Mouse (Mus musculus): ENCODE measurements at regions not wholly inside any gene's neighbourhood (a gene's known extent, or its start where the extent isn't known, plus 50 kb on each side); places are given as distances from the start of the nearest gene placed in this dataset.

- Histone ChIP-seq H3K36me3 (ENCODE audit: control insufficient read depth, insufficient read depth, low read length) (no peaks in the 10 kb centered on the region), H3K4me2 (ENCODE audit: low read depth, low read length, severe bottlenecking) (no peak overlapping the region), H3K27ac (ENCODE audit: low read depth, low read length) (no peak overlapping the region), H3K9ac (ENCODE audit: low read length) (no peak overlapping the region), H3K9me3 (ENCODE audit: control insufficient read depth, low read length) (no peaks in the 10 kb centered on the region), H3K4me3 (ENCODE audit: low read depth, low read length) (no peak overlapping the region), H3K4me1 (replicated peaks; ENCODE audit: control insufficient read depth, insufficient read depth, low read length) (no peaks in the 10 kb centered on the region), H3K27me3 (ENCODE audit: control insufficient read depth, insufficient read depth, low read length) (no peaks in the 10 kb centered on the region)
- 61% methylated on average over 4 of the region's 4 CpGs for WGBS
- ATAC-seq (replicated peaks; ENCODE audit: low FRiP score), result no peak
- DNase-seq (ENCODE audit: low spot score), result no peak
Observed at GRCm38 (mm10) chr16:30664433-30664832, 64.9 kb downstream of the Fam43a start.

GRCm38 (mm10) chr16:30665881-30666280, 66.4 kb downstream of the Fam43a start:
- H3K9ac ChIP-seq (ENCODE audit: low read length), result no peak overlapping the region
- ATAC-seq (replicated peaks; ENCODE audit: low FRiP score), result no peak
- WGBS, result 81% methylated on average over 2 of the region's 2 CpGs
- no peaks in the 10 kb centered on the region for H3K36me3 ChIP-seq (ENCODE audit: control insufficient read depth, insufficient read depth, low read length)
- H3K4me2 ChIP-seq (ENCODE audit: low read depth, low read length, severe bottlenecking), result no peak overlapping the region
- no peak overlapping the region for H3K27ac ChIP-seq (ENCODE audit: low read depth, low read length)
- H3K4me1 ChIP-seq (replicated peaks; ENCODE audit: control insufficient read depth, insufficient read depth, low read length), result no peaks in the 10 kb centered on the region
- no peaks in the 10 kb centered on the region for H3K9me3 ChIP-seq (ENCODE audit: control insufficient read depth, low read length)
- no peak for DNase-seq (ENCODE audit: low spot score)
- no peaks in the 10 kb centered on the region for H3K27me3 ChIP-seq (ENCODE audit: control insufficient read depth, insufficient read depth, low read length)
- H3K4me3 ChIP-seq (ENCODE audit: low read depth, low read length), result no peak overlapping the region

- Histone ChIP-seq H3K4me3 (ENCODE audit: low read depth, low read length) (no peak overlapping the region), H3K27me3 (ENCODE audit: control insufficient read depth, insufficient read depth, low read length) (no peaks in the 10 kb centered on the region), H3K27ac (ENCODE audit: low read depth, low read length) (no peak overlapping the region), H3K4me1 (replicated peaks; ENCODE audit: control insufficient read depth, insufficient read depth, low read length) (no peaks in the 10 kb centered on the region), H3K4me2 (ENCODE audit: low read depth, low read length, severe bottlenecking) (no peak overlapping the region), H3K36me3 (ENCODE audit: control insufficient read depth, insufficient read depth, low read length) (no peaks in the 10 kb centered on the region), H3K9ac (ENCODE audit: low read length) (no peak overlapping the region), H3K9me3 (ENCODE audit: control insufficient read depth, low read length) (no peaks in the 10 kb centered on the region)
- DNase-seq (ENCODE audit: low spot score) (no peak), ATAC-seq (replicated peaks; ENCODE audit: low FRiP score) (no peak)
- WGBS, result 86% methylated on average over 8 of the region's 8 CpGs
Observed at GRCm38 (mm10) chr16:30669883-30670282, 70.4 kb downstream of the Fam43a start.

GRCm38 (mm10) chr16:30671584-30671983, 72.1 kb downstream of the Fam43a start:
- ATAC-seq (replicated peaks; ENCODE audit: low FRiP score), result no peak
- no peaks in the 10 kb centered on the region for H3K4me1 ChIP-seq (replicated peaks; ENCODE audit: control insufficient read depth, insufficient read depth, low read length)
- no peak overlapping the region for H3K9ac ChIP-seq (ENCODE audit: low read length)
- WGBS, result 86% methylated on average over 10 of the region's 10 CpGs
- H3K4me3 ChIP-seq (ENCODE audit: low read depth, low read length), result no peak overlapping the region
- no peaks in the 10 kb centered on the region for H3K27me3 ChIP-seq (ENCODE audit: control insufficient read depth, insufficient read depth, low read length)
- DNase-seq (ENCODE audit: low spot score), result no peak
- no peaks in the 10 kb centered on the region for H3K9me3 ChIP-seq (ENCODE audit: control insufficient read depth, low read length)
- H3K27ac ChIP-seq (ENCODE audit: low read depth, low read length), result no peak overlapping the region
- no peaks in the 10 kb centered on the region for H3K36me3 ChIP-seq (ENCODE audit: control insufficient read depth, insufficient read depth, low read length)
- no peak overlapping the region for H3K4me2 ChIP-seq (ENCODE audit: low read depth, low read length, severe bottlenecking)

GRCm38 (mm10) chr16:30672776-30673550, 73.4 kb downstream of the Fam43a start:
- H3K27me3 ChIP-seq (ENCODE audit: control insufficient read depth, insufficient read depth, low read length), result no peaks in the 10 kb centered on the region
- H3K9me3 ChIP-seq (ENCODE audit: control insufficient read depth, low read length), result no peaks in the 10 kb centered on the region
- 69% methylated on average over 15 of the region's 15 CpGs for WGBS
- no peak overlapping the region for H3K9ac ChIP-seq (ENCODE audit: low read length)
- ATAC-seq (replicated peaks; ENCODE audit: low FRiP score) (no peak), DNase-seq (ENCODE audit: low spot score) (no peak)
- no peaks in the 10 kb centered on the region for H3K36me3 ChIP-seq (ENCODE audit: control insufficient read depth, insufficient read depth, low read length)
- H3K4me1 ChIP-seq (replicated peaks; ENCODE audit: control insufficient read depth, insufficient read depth, low read length), result no peaks in the 10 kb centered on the region
- H3K4me2 ChIP-seq (ENCODE audit: low read depth, low read length, severe bottlenecking), result no peak overlapping the region
- no peak overlapping the region for H3K27ac ChIP-seq (ENCODE audit: low read depth, low read length)
- H3K4me3 ChIP-seq (ENCODE audit: low read depth, low read length), result no peak overlapping the region

GRCm38 (mm10) chr16:30673662-30674061, 74.1 kb downstream of the Fam43a start:
- no peak for DNase-seq (ENCODE audit: low spot score)
- no peaks in the 10 kb centered on the region for H3K27me3 ChIP-seq (ENCODE audit: control insufficient read depth, insufficient read depth, low read length)
- 93% methylated on average over 15 of the region's 15 CpGs for WGBS
- H3K9me3 ChIP-seq (ENCODE audit: control insufficient read depth, low read length), result no peaks in the 10 kb centered on the region
- H3K4me2 ChIP-seq (ENCODE audit: low read depth, low read length, severe bottlenecking), result no peak overlapping the region
- no peak overlapping the region for H3K27ac ChIP-seq (ENCODE audit: low read depth, low read length)
- ATAC-seq (replicated peaks; ENCODE audit: low FRiP score), result no peak
- H3K4me3 ChIP-seq (ENCODE audit: low read depth, low read length), result no peak overlapping the region
- no peaks in the 10 kb centered on the region for H3K4me1 ChIP-seq (replicated peaks; ENCODE audit: control insufficient read depth, insufficient read depth, low read length)
- H3K9ac ChIP-seq (ENCODE audit: low read length), result no peak overlapping the region
- H3K36me3 ChIP-seq (ENCODE audit: control insufficient read depth, insufficient read depth, low read length), result no peaks in the 10 kb centered on the region

GRCm38 (mm10) chr16:30675829-30676228, 76.3 kb downstream of the Fam43a start:
- no peak overlapping the region for H3K4me2 ChIP-seq (ENCODE audit: low read depth, low read length, severe bottlenecking)

GRCm38 (mm10) chr16:30677016-30677415, 77.5 kb downstream of the Fam43a start:
- Histone ChIP-seq H3K9ac (ENCODE audit: low read length) (no peak overlapping the region), H3K27me3 (ENCODE audit: control insufficient read depth, insufficient read depth, low read length) (no peaks in the 10 kb centered on the region), H3K4me1 (replicated peaks; ENCODE audit: control insufficient read depth, insufficient read depth, low read length) (no peaks in the 10 kb centered on the region), H3K4me3 (ENCODE audit: low read depth, low read length) (no peak overlapping the region), H3K36me3 (ENCODE audit: control insufficient read depth, insufficient read depth, low read length) (no peaks in the 10 kb centered on the region), H3K4me2 (ENCODE audit: low read depth, low read length, severe bottlenecking) (no peak overlapping the region), H3K27ac (ENCODE audit: low read depth, low read length) (no peak overlapping the region), H3K9me3 (ENCODE audit: control insufficient read depth, low read length) (no peaks in the 10 kb centered on the region)
- WGBS, result 94% methylated on average over 4 of the region's 4 CpGs
- no peak for DNase-seq (ENCODE audit: low spot score)
- ATAC-seq (replicated peaks; ENCODE audit: low FRiP score), result no peak

More at GRCm38 (mm10) chr16:30675829-30676228, 76.3 kb downstream of the Fam43a start:
- Histone ChIP-seq H3K9ac (ENCODE audit: low read length) (no peak overlapping the region), H3K36me3 (ENCODE audit: control insufficient read depth, insufficient read depth, low read length) (no peaks in the 10 kb centered on the region), H3K27me3 (ENCODE audit: control insufficient read depth, insufficient read depth, low read length) (no peaks in the 10 kb centered on the region), H3K27ac (ENCODE audit: low read depth, low read length) (no peak overlapping the region), H3K4me1 (replicated peaks; ENCODE audit: control insufficient read depth, insufficient read depth, low read length) (no peaks in the 10 kb centered on the region), H3K4me3 (ENCODE audit: low read depth, low read length) (no peak overlapping the region), H3K9me3 (ENCODE audit: control insufficient read depth, low read length) (no peaks in the 10 kb centered on the region)
- 76% methylated on average over 4 of the region's 4 CpGs for WGBS
- no peak for DNase-seq (ENCODE audit: low spot score)
- ATAC-seq (replicated peaks; ENCODE audit: low FRiP score), result no peak
